Mouse (Mus musculus) adrenal gland, adult 18-20 months (tissue): ENCODE results near the gene Ndufb7. TPM values are rescaled to one million over a fixed set of nuclear protein-coding genes. Genes with fewer than 3 reads are reported as not detected.
"Not testable (repeated sequence)": the region's sequence is repeated elsewhere in the genome, so short reads cannot be mapped to it uniquely, and the experiment has no call there.

Source experiments
- DNase-seq, 2 experiments: peaks; one replicate each; pipeline ENCODE4 v3.0.0; 2021 to 2022; ENCODE audit warnings: low spot score in 2 of 2
- long read RNA-seq, 2 experiments: library from polyadenylated mRNA; stranded (forward); transcript quantifications; one replicate each; pipeline ENCODE4 v2.0.0; 2021
- total RNA-seq, 2 experiments: library from RNA; stranded (reverse); gene quantifications; 1 replicate in 1 of 2; 2 replicates in 1 of 2; pipeline ENCODE4 v1.2.3; 2021

Ndufb7 gene
- 100 to 1,000 TPM; 220 to 282 TPM for total RNA-seq
- long read RNA-seq, experiment 1, transcript Ndufb7-201 (3 exons, 623 nt), result major isoform, 117 of 117 reads
- long read RNA-seq, experiment 1, partial matches to known transcripts, result 0 of 117 reads
- long read RNA-seq, experiment 1, other reads (novel, unspliced or antisense), result 0 of 117 reads
- long read RNA-seq, experiment 2, full-length matches to known transcripts, result 374 of 378 reads
- long read RNA-seq, experiment 2, partial matches to known transcripts, result 2 of 378 reads
- long read RNA-seq, experiment 2, other reads (novel, unspliced or antisense), result 2 of 378 reads

GRCm38 (mm10) chr8:83566469-83567395, at the start of gene Ndufb7:
Ndufb7 (plus strand) TSS chr8:83566671.
- peak; percentile 97 for DNase-seq

GRCm38 (mm10) chr8:83520432-83520831, 46.0 kb upstream of the Ndufb7 start:
- no peak for DNase-seq

GRCm38 (mm10) chr8:83520907-83521306, 45.6 kb upstream of the Ndufb7 start:
- DNase-seq, result not testable (repeated sequence)

- no peak for DNase-seq
Observed at GRCm38 (mm10) chr8:83521310-83521709, 45.2 kb upstream of the Ndufb7 start.

GRCm38 (mm10) chr8:83534802-83535201, 31.7 kb upstream of the Ndufb7 start:
- DNase-seq, result no peak

GRCm38 (mm10) chr8:83535736-83536135, 30.7 kb upstream of the Ndufb7 start, which contains the start of gene Olfr370:
Olfr370 (plus strand) TSS chr8:83535780.
- DNase-seq, result no peak

- DNase-seq, result no peak
Observed at GRCm38 (mm10) chr8:83562669-83563068, 3.8 kb upstream of the Ndufb7 start.

- DNase-seq, result no peak
Observed at GRCm38 (mm10) chr8:83563246-83563645, 3.2 kb upstream of the Ndufb7 start.

GRCm38 (mm10) chr8:83565731-83566375, 618 bp upstream of the Ndufb7 start:
- DNase-seq, result no peak

GRCm38 (mm10) chr8:83567668-83568067, 1.2 kb downstream of the Ndufb7 start:
- no peak for DNase-seq

- no peak for DNase-seq
Observed at GRCm38 (mm10) chr8:83568128-83568527, 1.7 kb downstream of the Ndufb7 start.

- peak in 1 of 2 experiments; percentile 15 for DNase-seq
Observed at GRCm38 (mm10) chr8:83568755-83569154, 2.3 kb downstream of the Ndufb7 start.

GRCm38 (mm10) chr8:83569165-83569564, 2.7 kb downstream of the Ndufb7 start:
- peak in 1 of 2 experiments; percentile 16 for DNase-seq

GRCm38 (mm10) chr8:83570272-83571000, 4.0 kb downstream of the Ndufb7 start:
- DNase-seq, result peak in 1 of 2 experiments; percentile 17

GRCm38 (mm10) chr8:83571001-83571340, 4.5 kb downstream of the Ndufb7 start:
- not testable (repeated sequence) for DNase-seq

- DNase-seq, result peak; percentile 6 to 18
Observed at GRCm38 (mm10) chr8:83571791-83572190, 5.3 kb downstream of the Ndufb7 start.

GRCm38 (mm10) chr8:83572246-83572812, 5.9 kb downstream of the Ndufb7 start:
- DNase-seq, result peak in 1 of 2 experiments; percentile 16

GRCm38 (mm10) chr8:83573140-83573875, 6.8 kb downstream of the Ndufb7 start:
- peak; percentile 4 to 27 for DNase-seq

GRCm38 (mm10) chr8:83574631-83575315, 8.3 kb downstream of the Ndufb7 start:
- DNase-seq, result peak in 1 of 2 experiments; percentile 20
